9 mouse cellular contexts compared by ENCODE assay signal in the genomic region with DNA sequence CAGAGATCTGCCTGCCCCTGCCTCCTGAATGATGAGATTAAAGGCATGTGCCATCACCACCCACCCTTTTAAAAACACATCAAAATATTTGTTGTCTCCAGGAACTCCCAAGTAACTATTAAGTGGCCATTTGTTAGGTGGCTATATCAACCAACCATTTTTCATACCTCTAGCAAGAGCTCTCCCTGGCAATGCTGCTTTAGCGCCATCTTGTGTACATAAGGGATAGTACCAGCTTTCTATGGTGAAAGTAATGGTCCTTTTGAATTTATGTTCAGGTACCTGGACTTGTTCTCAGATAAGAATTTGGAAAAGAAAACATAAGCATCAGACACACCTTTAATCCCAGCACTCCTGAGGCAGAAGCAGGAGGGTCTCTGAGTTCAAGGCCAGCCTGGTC. TPM values are rescaled to one million over a fixed set of nuclear protein-coding genes. Genes with fewer than 3 reads are reported as not detected.
A peak's percentile ranks its signal among the peaks of the same experiment; 100 is the strongest.
DNase-seq lines count a peak whose midpoint lies in the region; ATAC-seq and TF ChIP-seq lines count a peak whose summit lies in the region.
"Had no signal": no experiment of that assay in that cellular context is flagged by ENCODE, and none has a peak within 500 bp of the region (broad histone marks: within the 10 kb centered on the region; RNA-seq: fewer than 3 reads in every experiment).

No protein-coding gene starts in this region.

- H3K4me2 ChIP-seq in hindbrain, embryonic 11.5 days (replicated peaks; ENCODE audit: low read depth, low read length), result no peak overlapping the region
- H3K4me2 ChIP-seq in hindbrain, embryonic 12.5 days (replicated peaks), result no peak overlapping the region

- no peak overlapping the region for H3K27ac ChIP-seq in hindbrain, embryonic 11.5 days (ENCODE audit: low read depth, low read length)
- H3K27ac ChIP-seq in hindbrain, embryonic 12.5 days, result no peak overlapping the region
- no peak overlapping the region for H3K27ac ChIP-seq in small intestine, adult 2 months (ENCODE audit: insufficient read depth, low read depth, low read length)

- H3K27me3 ChIP-seq in hindbrain, embryonic 11.5 days (ENCODE audit: control insufficient read depth, insufficient read depth, low read length), result no peaks in the 10 kb centered on the region
- H3K27me3 ChIP-seq in hindbrain, embryonic 12.5 days, result peaks cover 9% of the 10 kb centered on the region; the same call in 1 of the 2 replicates
- H3K27me3 ChIP-seq in E14TG2a.4 (ENCODE audit: insufficient read depth, low read length), result no peaks in the 10 kb centered on the region
- H3K27me3 ChIP-seq in small intestine, adult 2 months (ENCODE audit: control insufficient read depth, insufficient read depth, low read length), result no peaks in the 10 kb centered on the region

- TF ChIP-seq CTCF in E14TG2a.4 (conservative IDR thresholded peaks at IDR 0.05; ENCODE audit: low read length), result peak; percentile 96
- peak; percentile 26; the same call in 1 of the 2 replicates for TF ChIP-seq CTCF in small intestine, adult 2 months (IDR thresholded peaks at IDR 0.05; ENCODE audit: extremely low read depth, insufficient read length, insufficient replicate concordance, low read depth, low read length)

- no peaks in the 10 kb centered on the region for H3K36me3 ChIP-seq in hindbrain, embryonic 11.5 days (ENCODE audit: control insufficient read depth, insufficient read depth, low read length)
- H3K36me3 ChIP-seq in hindbrain, embryonic 12.5 days, result no peaks in the 10 kb centered on the region
- H3K36me3 ChIP-seq in E14TG2a.4 (ENCODE audit: insufficient read depth, low read length), result peaks cover 3% of the 10 kb centered on the region; the same call in 1 of the 2 replicates
- no peaks in the 10 kb centered on the region for H3K36me3 ChIP-seq in small intestine, adult 2 months (ENCODE audit: control insufficient read depth, insufficient read depth, low read length)

- H3K4me3 ChIP-seq in hindbrain, embryonic 11.5 days (ENCODE audit: low read depth, low read length), result no peak overlapping the region
- H3K4me3 ChIP-seq in hindbrain, embryonic 12.5 days, result no peak overlapping the region
- no peak overlapping the region for H3K4me3 ChIP-seq in E14TG2a.4 (replicated peaks; ENCODE audit: low read length)
- no peak overlapping the region for H3K4me3 ChIP-seq in small intestine, adult 2 months (ENCODE audit: low read depth, low read length)

- H3K9ac ChIP-seq in hindbrain, embryonic 11.5 days (ENCODE audit: low read depth, low read length), result no peak overlapping the region
- H3K9ac ChIP-seq in hindbrain, embryonic 12.5 days, result no peak overlapping the region

- WGBS in hindbrain, embryonic 11.5 days, result 0% methylated on average over 1 of the region's 1 CpGs
- WGBS in hindbrain, embryonic 12.5 days, result 0% methylated on average over 1 of the region's 1 CpGs
- 2% methylated on average over 1 of the region's 1 CpGs for WGBS in small intestine, adult 2 months

- TF ChIP-seq POLR2A in small intestine, adult 2 months (IDR thresholded peaks at IDR 0.05; ENCODE audit: low read depth, low read length), result no peak

- no peaks in the 10 kb centered on the region for H3K9me3 ChIP-seq in hindbrain, embryonic 11.5 days (ENCODE audit: control insufficient read depth, low read length)
- no peaks in the 10 kb centered on the region for H3K9me3 ChIP-seq in hindbrain, embryonic 12.5 days (replicated peaks)
- H3K9me3 ChIP-seq in E14TG2a.4 (ENCODE audit: low read length), result no peaks in the 10 kb centered on the region

- no peak for ATAC-seq in hindbrain, embryonic 11.5 days (ENCODE audit: low FRiP score)
- no peak for ATAC-seq in hindbrain, embryonic 12.5 days (ENCODE audit: low FRiP score)
- no peak for ATAC-seq in granulocyte monocyte progenitor cell, adult 5-6 weeks (replicated peaks; ENCODE audit: poor library complexity, severe bottlenecking)

- H3K4me1 ChIP-seq in hindbrain, embryonic 11.5 days (replicated peaks; ENCODE audit: control insufficient read depth, insufficient read depth, low read length), result no peaks in the 10 kb centered on the region
- H3K4me1 ChIP-seq in hindbrain, embryonic 12.5 days, result peaks cover 3% of the 10 kb centered on the region; the same call in 1 of the 2 replicates
- peaks cover 90% of the 10 kb centered on the region for H3K4me1 ChIP-seq in E14TG2a.4 (replicated peaks; ENCODE audit: low read depth, low read length)
- peaks cover 7% of the 10 kb centered on the region; the same call in 1 of the 2 replicates for H3K4me1 ChIP-seq in small intestine, adult 2 months (ENCODE audit: control insufficient read depth, insufficient read depth, insufficient read length, low read length)

- peak; percentile 71 for DNase-seq in hindbrain, embryonic 11.5 days (ENCODE audit: low spot score)
- DNase-seq in 3T3-L1 (ENCODE audit: low read depth, low spot score), result peak; percentile 75
- DNase-seq in cerebellum, postnatal 25 days, result peak; percentile 26 to 56
- DNase-seq in kidney, postnatal 36 days, result peak; percentile 48 to 61

RNA-seq across cellular contexts. Expression of gene Khdc3, which starts 9.9 kb away (rescaled TPM):
- not detected in 2 replicates for polyA plus RNA-seq in hindbrain, embryonic 11.5 days (2014; fragmentation: Nextera tagmentation; extraction: Ambion mirVana)
- polyA plus RNA-seq in hindbrain, embryonic 12.5 days (2016; fragmentation: Nextera tagmentation; extraction: Ambion mirVana), result 0.17 TPM in 1 of 2 replicates, not detected in the other
- polyA plus RNA-seq in small intestine, adult 2 months (2012; rRNA removed), result 0.18 and 0.88 TPM in 2 replicates
- total RNA-seq in granulocyte monocyte progenitor cell, adult 5-6 weeks (2014; fragmentation: Nextera tagmentation), result 1.6 and 7.0 TPM in 2 replicates
- total RNA-seq in granulocyte monocyte progenitor cell, adult 5-6 weeks (2017), result 1.8 TPM in 1 of 2 replicates, not detected in the other

RNA-seq across cellular contexts. Expression of gene Gm20509, which starts 10.5 kb away (rescaled TPM):
- not detected in 2 replicates for polyA plus RNA-seq in hindbrain, embryonic 11.5 days (2014; fragmentation: Nextera tagmentation; extraction: Ambion mirVana)
- polyA plus RNA-seq in hindbrain, embryonic 12.5 days (2016; fragmentation: Nextera tagmentation; extraction: Ambion mirVana), result 0.27 TPM in 1 of 2 replicates, not detected in the other
- polyA plus RNA-seq in small intestine, adult 2 months (2012; rRNA removed), result not detected in 2 replicates
- total RNA-seq in granulocyte monocyte progenitor cell, adult 5-6 weeks (2014; fragmentation: Nextera tagmentation), result not detected in 2 replicates
- not detected in 2 replicates for total RNA-seq in granulocyte monocyte progenitor cell, adult 5-6 weeks (2017)
- polyA plus RNA-seq: liver, embryonic 16.5 days had no signal

RNA-seq across cellular contexts. Expression of gene Rsl24d1, which starts 21.5 kb away (rescaled TPM):
- 162 and 167 TPM in 2 replicates for polyA plus RNA-seq in hindbrain, embryonic 11.5 days (2014; fragmentation: Nextera tagmentation; extraction: Ambion mirVana)
- polyA plus RNA-seq in hindbrain, embryonic 12.5 days (2016; fragmentation: Nextera tagmentation; extraction: Ambion mirVana), result 115 and 124 TPM in 2 replicates
- 1.9 and 3.6 TPM in 2 replicates for polyA plus RNA-seq in small intestine, adult 2 months (2012; rRNA removed)
- total RNA-seq in granulocyte monocyte progenitor cell, adult 5-6 weeks (2014; fragmentation: Nextera tagmentation), result 87.9 and 106 TPM in 2 replicates
- 172 and 197 TPM in 2 replicates for total RNA-seq in granulocyte monocyte progenitor cell, adult 5-6 weeks (2017)

RNA-seq across cellular contexts. Expression of gene Rab27a, which starts 47.1 kb away (rescaled TPM):
- 0.73 and 1.1 TPM in 2 replicates for polyA plus RNA-seq in hindbrain, embryonic 11.5 days (2014; fragmentation: Nextera tagmentation; extraction: Ambion mirVana)
- polyA plus RNA-seq in hindbrain, embryonic 12.5 days (2016; fragmentation: Nextera tagmentation; extraction: Ambion mirVana), result 2.9 and 4.3 TPM in 2 replicates
- polyA plus RNA-seq in small intestine, adult 2 months (2012; rRNA removed), result 6.5 and 6.9 TPM in 2 replicates
- total RNA-seq in granulocyte monocyte progenitor cell, adult 5-6 weeks (2014; fragmentation: Nextera tagmentation), result 92.8 and 93.0 TPM in 2 replicates
- total RNA-seq in granulocyte monocyte progenitor cell, adult 5-6 weeks (2017), result 171 and 187 TPM in 2 replicates

RNA-seq across cellular contexts. Expression of gene Pigb, which starts 51.6 kb away (rescaled TPM):
- polyA plus RNA-seq in hindbrain, embryonic 11.5 days (2014; fragmentation: Nextera tagmentation; extraction: Ambion mirVana), result 15.8 and 16.7 TPM in 2 replicates
- polyA plus RNA-seq in hindbrain, embryonic 12.5 days (2016; fragmentation: Nextera tagmentation; extraction: Ambion mirVana), result 14.0 and 15.1 TPM in 2 replicates
- 3.7 and 5.0 TPM in 2 replicates for polyA plus RNA-seq in small intestine, adult 2 months (2012; rRNA removed)
- total RNA-seq in granulocyte monocyte progenitor cell, adult 5-6 weeks (2014; fragmentation: Nextera tagmentation), result 32.5 and 38.2 TPM in 2 replicates
- 7.3 and 9.1 TPM in 2 replicates for total RNA-seq in granulocyte monocyte progenitor cell, adult 5-6 weeks (2017)

Comparison
In these comparisons a context has a peak if more than half of its experiments do, and no peak if none do; other contexts are left out.
1. RNA of gene Rsl24d1, which starts 21.5 kb away (polyA plus RNA-seq): 162 to 167 TPM in hindbrain, embryonic 11.5 days and 115 to 124 TPM in hindbrain, embryonic 12.5 days; 1.9 to 3.6 TPM in small intestine, adult 2 months; every median in the first group is over 10 times any median in the second.
2. Peak in every context shown above with its lines, with median percentiles within 50 percentile points of each other: DNase-seq.